Mouse (Mus musculus): ENCODE measurements around the gene Tcf15.

The Tcf15 gene

DNA sequence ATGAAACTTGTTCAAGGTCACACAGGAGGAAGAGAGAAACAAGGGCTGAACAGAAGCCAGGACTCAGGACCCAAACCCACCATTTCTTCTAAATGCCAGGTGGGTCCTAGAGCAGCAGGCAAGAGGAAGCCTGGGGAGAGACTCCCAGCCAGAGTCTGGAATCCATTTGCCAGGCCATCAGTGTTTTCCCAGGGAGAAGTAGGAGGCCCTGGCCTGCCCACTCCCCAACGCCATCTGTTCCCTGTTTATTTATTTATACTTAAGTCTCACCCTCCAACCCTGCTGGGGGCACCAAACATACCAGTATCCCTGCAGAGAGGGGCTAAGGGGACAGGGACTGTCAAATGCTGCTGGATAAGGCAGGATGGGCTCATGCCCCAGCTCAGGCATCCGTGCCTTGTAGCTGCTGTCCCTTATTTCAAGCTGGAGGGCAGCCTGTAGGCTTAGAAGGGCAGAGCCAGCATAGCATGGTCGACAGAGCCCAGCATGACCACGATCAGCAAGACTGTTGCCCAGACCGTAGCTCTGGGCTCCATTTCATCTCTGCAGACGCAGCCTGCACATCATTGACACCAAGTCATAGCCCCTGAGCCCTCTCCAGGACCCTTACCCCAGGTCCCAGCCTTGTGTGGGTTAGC is 24.0 kb upstream of the Tcf15 start:
- DNase-seq (ENCODE audit: extremely low read depth, low read depth, low spot score), result no peak

DNA sequence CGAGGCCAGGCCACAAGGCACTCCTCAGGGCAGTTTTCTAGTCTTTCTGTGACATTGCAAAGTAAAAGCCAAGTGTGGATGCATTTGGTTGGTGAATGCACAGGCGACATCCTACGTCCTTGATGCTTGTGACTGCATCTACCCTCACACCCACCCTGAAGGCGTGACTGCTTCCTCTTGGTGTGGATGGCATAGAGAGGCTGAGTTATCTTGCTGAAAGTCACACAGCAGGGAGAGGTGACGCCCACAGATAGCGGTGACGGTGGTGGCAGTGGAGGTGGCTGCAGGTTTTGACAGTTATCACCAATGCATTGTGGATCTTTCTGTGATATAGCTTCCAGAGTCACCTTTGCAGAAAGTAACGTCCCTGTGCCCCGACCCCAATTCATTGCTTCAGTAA is 20.5 kb upstream of the Tcf15 start:
- no peak for DNase-seq (ENCODE audit: extremely low read depth, low read depth, low spot score)

DNA sequence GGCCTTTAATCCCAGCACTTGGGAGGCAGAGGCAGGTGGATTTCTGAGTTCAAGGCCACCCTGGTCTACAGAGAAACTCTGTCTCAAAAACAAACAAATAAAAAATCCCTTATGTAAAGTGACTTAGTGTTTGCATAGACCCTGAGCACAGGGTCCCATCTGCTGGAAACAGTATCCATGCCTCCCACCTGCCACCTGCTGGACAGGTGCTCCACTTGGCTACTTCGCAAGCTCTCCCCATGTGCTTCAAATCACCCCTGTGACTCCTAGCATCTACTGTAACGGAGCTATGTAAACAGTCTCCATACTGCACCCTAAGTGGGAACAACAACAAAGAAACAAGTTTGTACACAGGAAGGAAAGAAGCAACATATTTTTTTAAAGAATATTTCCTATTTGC is 14.8 kb upstream of the Tcf15 start:
- no peak for DNase-seq (ENCODE audit: extremely low read depth, low read depth, low spot score)

DNA sequence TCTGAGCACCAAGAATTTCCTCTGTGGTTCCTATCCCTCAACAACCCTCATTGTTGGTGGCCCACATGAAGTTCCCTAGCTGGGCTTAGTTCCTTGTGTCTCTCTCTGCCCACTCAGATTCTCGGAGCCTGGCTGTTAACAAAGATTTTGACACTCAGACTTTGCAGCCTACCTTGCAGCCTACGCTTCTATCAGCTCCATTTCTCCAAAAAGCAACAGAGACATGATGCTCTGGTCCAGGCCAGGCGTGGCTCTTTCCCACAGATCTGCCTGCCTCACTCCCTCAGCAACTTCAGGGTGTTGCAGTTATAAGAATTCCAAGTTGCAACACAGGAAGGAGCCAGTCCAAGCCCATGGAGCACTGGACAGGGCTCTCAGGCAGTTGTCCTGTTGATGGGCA is 13.6 kb upstream of the Tcf15 start:
- no peak for DNase-seq (ENCODE audit: extremely low read depth, low read depth, low spot score)

DNA sequence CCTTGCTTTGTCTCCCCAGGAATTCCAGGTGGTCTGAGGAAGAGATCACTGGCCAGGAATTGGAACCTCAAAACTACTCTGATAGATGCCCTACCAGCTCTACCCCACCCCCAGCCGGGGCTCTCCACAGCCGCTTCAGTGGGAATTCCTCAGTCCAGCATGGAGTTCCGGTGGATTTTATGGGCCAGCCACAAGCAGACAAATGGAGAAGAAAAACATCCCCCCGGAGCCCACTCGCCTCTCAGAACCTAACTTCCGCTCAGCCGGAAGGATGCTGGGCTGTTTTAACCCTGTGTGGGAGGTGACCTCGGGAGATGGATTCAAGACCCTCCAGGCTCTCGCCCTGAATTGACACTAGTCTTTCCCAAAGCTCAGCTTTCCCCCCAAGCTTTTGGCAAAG is 11.3 kb upstream of the Tcf15 start:
- DNase-seq (ENCODE audit: extremely low read depth, low read depth, low spot score), result no peak

DNA sequence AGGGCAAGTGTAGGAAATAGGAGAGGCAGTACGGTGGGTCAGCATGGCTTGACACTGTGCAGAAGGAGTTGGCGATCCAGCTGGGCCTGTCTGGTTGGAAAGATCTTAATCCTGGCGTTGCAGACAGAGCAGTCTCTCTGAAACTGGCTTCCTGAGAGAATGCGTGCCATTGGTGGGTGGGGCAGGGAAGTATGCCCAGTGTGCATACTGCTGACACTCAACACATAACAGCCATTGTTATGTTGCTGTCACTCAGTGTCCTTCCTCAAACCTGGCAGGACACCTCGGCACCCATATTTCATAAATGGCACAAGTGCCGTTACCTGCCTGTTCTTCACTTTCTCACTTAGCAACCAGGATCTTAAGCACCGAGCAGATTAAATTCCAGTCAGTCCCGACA is 10.7 kb upstream of the Tcf15 start:
- DNase-seq (ENCODE audit: extremely low read depth, low read depth, low spot score), result peak; percentile 37

DNA sequence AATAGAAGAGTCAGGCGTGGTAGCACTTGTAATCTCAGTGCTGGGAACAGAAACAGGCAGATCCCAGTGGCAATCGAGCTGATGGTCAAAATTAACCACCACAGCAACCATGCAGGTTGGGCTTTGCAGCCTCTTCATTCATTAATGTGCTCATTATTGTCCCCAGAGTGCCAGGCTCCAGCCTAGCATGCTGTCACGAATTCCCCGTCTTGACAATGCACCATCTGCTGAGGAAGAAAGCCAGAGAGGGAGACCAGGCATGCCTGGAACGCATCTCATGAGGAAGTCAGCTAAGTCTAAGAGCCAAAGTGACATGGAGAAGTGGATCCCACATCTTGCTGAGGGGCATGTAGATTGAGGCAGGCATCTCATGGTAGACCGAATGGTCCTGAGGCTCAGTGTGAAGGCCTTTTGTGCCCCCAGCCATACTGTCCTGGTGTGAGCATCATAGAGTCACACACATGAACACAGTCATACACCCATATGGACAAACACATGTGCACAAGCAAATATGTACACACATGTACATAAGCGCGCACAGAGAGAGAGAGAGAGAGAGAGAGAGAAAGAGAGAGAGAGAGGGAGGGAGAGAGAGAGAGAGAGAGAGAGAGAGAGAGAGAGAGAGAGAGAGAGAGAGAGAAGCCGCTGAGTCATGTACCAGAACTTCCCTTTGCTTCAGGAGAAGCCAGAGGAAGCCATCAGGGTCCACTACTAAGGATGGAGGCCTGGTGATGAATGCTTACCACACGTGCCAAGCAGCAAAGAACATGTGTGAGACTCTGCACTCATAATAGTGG is 4.0 kb upstream of the Tcf15 start:
- no peak for DNase-seq (ENCODE audit: extremely low read depth, low read depth, low spot score)

DNA sequence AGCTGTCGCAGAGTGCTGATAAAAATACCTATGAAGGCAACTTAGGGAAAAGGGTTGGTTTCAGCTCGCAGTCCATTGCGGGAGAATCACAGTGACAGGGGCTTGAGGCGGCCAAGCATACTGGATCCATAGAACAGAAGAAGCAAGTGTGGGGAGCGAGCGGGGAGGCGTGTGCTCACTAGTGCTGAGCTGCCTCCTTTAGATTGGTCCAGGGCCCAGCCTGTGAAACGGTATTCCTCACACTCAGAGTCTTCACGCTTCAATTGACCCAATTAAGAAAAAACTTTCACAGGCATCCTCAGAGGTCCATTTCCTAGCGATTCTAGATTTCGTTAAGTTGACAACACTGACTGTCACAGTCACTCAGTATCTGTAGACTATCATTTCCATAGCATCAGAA is 2.4 kb upstream of the Tcf15 start:
- DNase-seq (ENCODE audit: extremely low read depth, low read depth, low spot score), result no peak

DNA sequence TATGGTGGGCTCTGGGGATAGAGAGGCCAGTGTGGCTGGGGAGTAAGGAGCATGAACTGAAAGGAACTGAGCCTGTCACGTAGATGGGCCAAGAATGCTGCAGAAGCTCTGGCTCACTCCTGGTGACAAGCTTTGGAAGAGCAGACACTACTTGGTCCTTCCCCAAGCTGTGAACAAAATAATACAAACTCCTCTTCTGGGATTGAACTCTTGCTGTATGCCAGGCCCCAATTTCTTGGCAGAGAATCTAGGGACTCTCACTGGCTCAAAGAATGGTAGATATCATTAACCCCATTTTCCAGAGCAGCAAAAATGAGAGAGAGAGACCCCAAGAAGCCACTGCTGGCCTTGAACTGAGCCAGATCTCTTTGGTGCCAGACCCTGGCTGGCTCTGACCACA is 1.9 kb upstream of the Tcf15 start:
- no peak for DNase-seq (ENCODE audit: extremely low read depth, low read depth, low spot score)

DNA sequence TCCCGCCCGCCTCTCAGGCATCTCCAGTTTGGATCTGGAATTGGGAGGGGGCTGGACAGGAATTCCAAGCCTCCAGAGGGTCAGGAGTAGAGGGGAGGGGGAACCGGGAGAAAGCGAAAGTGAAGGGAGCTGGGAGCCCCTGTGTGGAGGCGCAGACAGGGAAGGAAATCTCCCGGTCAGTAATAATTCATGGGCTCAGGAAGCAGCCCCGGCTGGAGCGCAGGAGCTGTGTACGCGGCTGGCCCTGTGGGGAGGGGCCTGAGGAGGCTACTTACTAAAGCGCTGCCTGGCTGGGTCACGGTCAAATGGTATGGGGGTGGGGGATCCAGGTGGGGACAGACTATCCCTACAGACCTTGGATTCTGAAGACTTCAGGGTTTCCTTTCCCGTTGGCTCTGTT is 1.3 kb upstream of the Tcf15 start:
- no peak for DNase-seq (ENCODE audit: extremely low read depth, low read depth, low spot score)

DNA sequence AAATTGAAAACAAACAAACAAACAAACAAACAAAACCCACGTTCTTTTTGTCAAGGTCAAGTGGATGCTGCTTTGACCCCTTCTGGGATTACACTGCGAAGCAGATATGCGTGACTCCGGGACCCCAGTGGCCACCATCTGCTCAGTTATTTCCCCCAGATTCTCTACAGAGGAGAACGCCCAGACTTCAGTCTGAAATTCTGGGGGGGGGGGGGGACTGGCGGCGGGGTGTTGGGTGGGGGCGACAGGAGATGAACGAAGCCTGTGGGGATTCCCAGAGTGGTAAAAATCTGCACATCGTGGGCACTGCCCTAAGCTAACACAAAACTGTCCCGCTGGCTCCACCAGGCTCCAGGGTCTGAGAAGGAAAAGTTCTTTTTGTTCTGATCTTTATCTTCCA is 790 bp upstream of the Tcf15 start:
- DNase-seq (ENCODE audit: extremely low read depth, low read depth, low spot score), result no peak

DNA sequence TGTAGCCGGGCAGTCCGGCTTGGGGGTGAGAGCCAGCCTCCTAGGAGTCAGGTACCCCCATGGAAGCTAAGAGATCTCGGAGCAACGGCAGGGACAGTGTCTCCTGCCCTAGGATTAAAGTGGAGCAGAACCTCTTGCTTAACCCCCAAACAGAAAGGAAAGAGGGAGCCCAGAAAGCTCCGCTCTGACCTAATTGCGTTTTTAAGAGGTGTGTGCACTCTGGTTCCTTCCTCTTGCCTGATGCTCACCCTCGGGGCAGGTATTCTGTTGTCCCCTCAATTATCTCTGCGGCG is 743 bp downstream of the Tcf15 start:
- no peak for DNase-seq (ENCODE audit: extremely low read depth, low read depth, low spot score)

DNA sequence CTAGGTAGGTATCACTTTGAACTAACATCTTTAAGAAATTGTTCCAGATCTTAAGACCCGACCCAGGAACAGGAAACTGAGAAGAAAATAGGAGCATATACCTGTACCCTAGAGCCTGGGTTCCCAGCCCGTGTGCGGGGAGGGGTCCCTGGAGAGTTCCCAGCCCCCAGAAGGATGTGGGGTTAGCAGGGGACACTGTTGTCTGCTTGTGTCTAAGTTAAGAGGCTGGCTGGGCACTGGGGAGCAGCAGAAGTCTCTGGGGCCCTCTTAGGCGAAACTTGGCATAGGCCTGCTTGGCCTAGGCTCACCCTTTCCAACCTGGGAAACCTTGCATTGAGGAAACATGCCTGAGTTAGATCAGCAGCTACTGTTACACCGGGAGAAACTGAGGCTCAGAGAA is 1.1 kb downstream of the Tcf15 start:
- DNase-seq (ENCODE audit: extremely low read depth, low read depth, low spot score), result no peak

DNA sequence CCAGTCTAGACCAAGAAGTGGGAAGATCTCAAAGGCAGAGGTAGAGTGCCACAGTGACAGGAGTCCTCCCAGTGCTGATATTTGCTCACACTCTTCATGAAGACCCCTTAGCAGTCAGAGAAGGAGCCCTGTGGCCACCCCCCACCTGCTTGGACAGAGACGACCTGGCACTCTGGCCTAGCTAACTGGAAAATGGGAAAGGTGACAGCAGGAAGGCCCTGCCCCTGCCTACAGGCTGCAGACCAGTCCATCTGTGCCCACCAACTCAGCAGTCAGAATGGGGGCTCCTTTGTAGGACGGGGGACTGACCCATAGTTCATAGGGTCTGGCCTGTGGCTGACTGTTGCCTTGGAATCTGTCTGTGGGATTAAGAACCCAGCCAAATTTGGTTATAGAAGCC is 2.4 kb downstream of the Tcf15 start:
- DNase-seq (ENCODE audit: extremely low read depth, low read depth, low spot score), result no peak

DNA sequence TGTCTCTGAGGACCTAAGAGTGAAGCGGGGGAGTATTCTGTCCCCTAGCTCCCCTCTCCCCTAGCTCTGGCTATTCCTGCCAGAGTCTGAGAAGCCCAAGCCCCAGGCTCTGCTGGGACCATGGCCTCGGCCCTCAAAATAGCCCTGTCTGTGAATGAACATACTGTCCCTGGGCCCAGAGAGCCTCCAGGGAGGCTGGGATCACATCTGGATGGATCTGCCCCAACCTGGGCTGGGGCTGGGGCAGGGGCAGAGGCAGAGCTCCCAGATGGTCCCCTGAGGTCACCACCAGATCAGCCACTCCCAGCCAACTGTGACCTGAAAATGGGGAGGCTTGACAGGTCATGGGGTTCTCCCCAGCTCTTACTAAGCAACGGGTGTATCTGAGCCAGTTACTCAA is 3.7 kb downstream of the Tcf15 start:
- no peak for DNase-seq (ENCODE audit: extremely low read depth, low read depth, low spot score)

DNA sequence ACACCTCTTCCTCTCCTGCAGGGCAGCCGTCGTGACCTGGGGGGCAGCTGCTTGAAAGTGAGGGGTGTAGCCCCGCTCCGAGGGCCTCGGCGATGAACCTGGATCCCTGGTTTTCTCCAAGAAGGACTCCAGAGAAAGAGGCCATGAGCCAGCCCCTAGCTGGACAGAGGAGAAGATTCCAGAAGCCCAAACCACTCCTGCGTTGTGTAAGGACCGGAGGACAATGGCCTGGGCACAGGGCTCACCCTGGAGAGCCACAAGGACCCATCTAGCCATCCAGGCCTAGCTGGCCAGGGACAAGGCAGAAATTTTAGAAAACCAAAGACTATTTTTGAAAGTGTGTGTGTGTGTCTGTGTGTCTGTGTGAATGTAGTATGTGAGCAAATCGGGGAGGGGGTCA is 5.3 kb downstream of the Tcf15 start:
- no peak for DNase-seq (ENCODE audit: extremely low read depth, low read depth, low spot score)

DNA sequence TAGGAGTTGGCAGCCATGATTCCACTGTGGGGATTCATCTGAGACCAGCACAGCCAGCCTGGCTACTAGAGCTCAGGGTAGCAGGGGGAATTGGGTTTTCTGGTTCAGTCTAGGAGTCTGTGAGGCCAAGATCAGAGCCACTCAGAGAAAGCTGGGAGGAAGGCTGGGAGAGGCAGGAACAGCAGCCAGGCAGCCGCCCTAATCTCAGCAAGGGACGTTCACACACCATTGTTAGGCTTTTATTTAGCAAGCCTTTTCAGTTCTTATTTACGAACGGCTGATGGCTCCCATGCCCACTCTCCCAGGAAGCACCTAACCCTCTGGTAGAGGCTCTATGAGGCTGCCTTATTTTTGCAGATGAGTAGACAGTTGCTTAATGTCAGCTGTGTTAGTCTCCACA is 6.5 kb downstream of the Tcf15 start:
- no peak for DNase-seq (ENCODE audit: extremely low read depth, low read depth, low spot score)

DNA sequence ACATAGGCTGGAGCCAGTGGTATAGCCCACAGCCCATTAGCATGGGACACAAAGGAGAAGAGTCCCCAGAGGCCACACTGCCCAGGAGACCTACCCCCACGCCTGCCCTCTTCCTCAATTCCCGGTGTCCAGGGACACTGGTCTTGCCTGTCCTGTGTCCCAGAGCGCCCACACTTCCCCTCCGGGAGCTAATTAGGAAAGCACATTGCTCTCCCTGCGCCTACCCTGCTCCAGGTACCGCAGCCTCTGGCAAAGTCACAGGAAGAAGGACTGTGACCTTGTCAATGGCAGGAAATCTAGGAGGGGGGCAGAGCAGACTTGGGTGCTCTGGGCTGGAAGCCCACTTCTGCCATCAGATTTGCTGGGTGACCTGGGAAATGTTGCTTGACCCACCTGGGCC is 7.0 kb downstream of the Tcf15 start:
- no peak for DNase-seq (ENCODE audit: extremely low read depth, low read depth, low spot score)

DNA sequence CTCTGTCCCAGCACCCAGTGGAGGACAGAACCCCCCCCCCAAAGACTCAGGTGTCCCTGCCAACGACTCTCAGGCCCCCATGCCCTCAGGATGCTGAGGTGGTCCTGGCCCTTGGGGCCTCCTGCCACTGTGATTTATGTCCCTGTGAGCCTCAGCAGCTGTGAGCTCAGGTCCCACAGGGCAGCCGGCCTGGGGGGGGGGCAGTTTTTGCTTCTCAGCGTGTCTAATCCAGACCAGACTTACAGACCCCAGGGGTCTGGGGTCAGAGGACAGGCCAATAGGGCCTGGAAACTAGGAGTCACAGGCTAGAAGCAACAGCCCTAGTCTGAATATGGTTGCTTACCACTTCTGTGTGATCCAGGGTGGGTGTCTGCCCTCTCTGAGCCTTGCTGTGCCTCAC is 10.0 kb downstream of the Tcf15 start:
- DNase-seq (ENCODE audit: extremely low read depth, low read depth, low spot score), result no peak

DNA sequence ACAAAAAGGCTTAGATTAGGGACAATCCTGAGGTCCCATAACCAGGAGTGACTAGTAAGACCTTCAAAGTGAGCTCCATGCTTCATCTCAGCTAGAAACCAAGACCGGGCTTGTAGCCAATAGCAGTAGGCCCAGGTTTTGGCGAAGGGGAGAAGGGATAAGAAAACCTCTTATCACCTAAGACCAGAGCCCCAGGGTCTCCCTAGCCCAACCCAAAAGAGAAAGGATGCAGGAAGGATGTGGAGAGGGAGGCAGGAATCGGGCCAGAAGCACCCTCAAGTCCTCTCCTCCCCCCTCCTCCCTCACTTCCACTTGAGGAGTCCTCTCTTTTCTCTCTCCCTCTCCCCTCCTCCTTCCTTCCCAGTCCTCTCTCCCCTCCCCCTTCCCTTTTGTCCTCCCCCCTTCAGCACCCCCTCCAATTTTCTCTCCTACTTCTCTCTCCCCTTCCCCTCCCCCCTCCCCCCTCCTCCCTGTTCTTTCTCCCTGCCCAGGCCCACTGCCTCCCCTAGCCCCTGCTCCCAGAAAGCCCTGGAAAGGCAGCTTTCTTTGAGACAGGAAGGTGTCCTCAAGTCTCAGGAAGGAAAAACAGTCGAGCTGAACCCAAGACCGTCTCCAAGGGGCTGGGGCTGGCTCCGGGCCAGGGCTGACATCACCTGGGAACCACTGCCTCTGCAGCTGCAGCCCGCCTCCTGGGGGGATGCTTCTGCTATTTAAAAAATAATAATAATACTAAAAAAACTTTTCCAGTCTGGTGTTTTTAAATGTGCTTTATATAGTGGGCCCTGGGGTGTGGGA is 12.2 kb downstream of the Tcf15 start:
- no peak for DNase-seq (ENCODE audit: extremely low read depth, low read depth, low spot score)

DNA sequence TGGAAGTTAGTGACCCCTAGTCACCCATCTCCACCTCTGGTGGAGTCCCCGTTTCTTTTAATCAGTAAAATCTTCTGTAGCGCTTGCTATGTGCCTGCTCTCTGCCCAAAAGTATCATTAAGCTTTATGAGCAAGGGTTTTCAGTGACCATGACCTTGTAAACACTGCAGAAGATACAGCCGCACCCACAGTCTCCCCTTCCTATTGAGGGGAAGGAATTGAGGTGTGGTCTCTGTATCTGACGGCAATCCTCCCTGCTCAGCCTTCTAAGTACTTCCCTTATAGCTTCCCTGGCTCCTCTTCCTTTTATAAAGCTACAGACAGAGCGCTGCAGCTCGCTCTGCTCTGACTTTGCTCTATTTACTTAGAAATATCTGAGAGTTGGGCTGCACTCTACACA is 13.1 kb downstream of the Tcf15 start:
- DNase-seq (ENCODE audit: extremely low read depth, low read depth, low spot score), result no peak

DNA sequence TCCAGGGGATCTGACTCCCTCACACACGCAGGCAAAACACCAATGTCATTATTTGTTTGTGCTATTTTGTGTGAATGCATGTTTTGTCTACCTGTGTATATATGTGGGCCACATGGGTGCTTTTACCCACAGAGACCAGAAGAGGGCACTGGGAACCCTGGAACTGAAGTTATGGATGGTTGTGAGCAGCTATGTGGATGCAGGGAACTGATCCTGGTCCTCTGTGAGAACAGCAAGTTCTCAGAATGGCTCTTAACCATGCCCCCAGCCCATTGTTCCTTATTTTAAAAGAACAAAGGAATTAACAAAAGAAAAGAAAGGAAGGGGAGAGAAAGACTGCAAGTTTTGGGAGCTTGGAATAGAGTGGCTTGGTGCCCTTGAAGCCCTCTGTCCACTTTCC is 16.1 kb downstream of the Tcf15 start:
- DNase-seq (ENCODE audit: extremely low read depth, low read depth, low spot score), result no peak
